Mouse (Mus musculus) limb, embryonic 15.5 days (tissue): ENCODE measurements around the gene Hist2h3b. TPM values are rescaled to one million over a fixed set of nuclear protein-coding genes. Genes with fewer than 3 reads are reported as not detected.
"Not testable (repeated sequence)": the region's sequence is repeated elsewhere in the genome, so short reads cannot be mapped to it uniquely, and the experiment has no call there.

Source experiments
- ATAC-seq: fragments of 200-750 bp; cut with Nextera tagmentation; 2 replicates; pipeline ENCODE4 v1.8.0; 2017; ENCODE audit warnings: low read depth, moderate TSS enrichment; ENCODE audit not compliant: insufficient number of reproducible peaks, low FRiP score, low TSS enrichment
- H3K27ac ChIP-seq: fragments of 300-500 bp; sonication (generic); 2 replicates; pipeline ENCODE4 v1.5.1; 2015; ENCODE audit warnings: moderate library complexity, mild to moderate bottlenecking, inconsistent platforms
- H3K27me3 ChIP-seq: fragments of 300-500 bp; sonication (generic); 2 replicates; pipeline ENCODE4 v1.6.1; 2015; ENCODE audit warnings: inconsistent platforms
- H3K36me3 ChIP-seq: fragments of 300-500 bp; sonication (generic); 2 replicates; pipeline ENCODE4 v1.6.1; 2015; ENCODE audit warnings: inconsistent platforms
- H3K4me1 ChIP-seq: fragments of 300-500 bp; sonication (generic); 2 replicates; pipeline ENCODE4 v1.6.1; 2015; ENCODE audit warnings: inconsistent platforms
- H3K4me2 ChIP-seq: fragments of 300-500 bp; sonication (generic); 2 replicates; pipeline ENCODE4 v1.6.1; 2015; ENCODE audit warnings: mild to moderate bottlenecking, inconsistent platforms
- H3K4me3 ChIP-seq: fragments of 300-500 bp; sonication (generic); 2 replicates; pipeline ENCODE4 v1.5.1; 2015; ENCODE audit warnings: mild to moderate bottlenecking, inconsistent platforms
- H3K9ac ChIP-seq: fragments of 300-500 bp; sonication (generic); 2 replicates; pipeline ENCODE4 v1.6.1; 2015; ENCODE audit warnings: inconsistent platforms
- H3K9me3 ChIP-seq: fragments of 300-500 bp; sonication (generic); 2 replicates; pipeline ENCODE4 v1.6.1; 2016; ENCODE audit warnings: inconsistent platforms
- WGBS: fragments of 180-500 bp; shearing (Covaris S2); methylation state at CpG from one replicate; pipeline ENCODE4 v1.1.7; 2015; 5-methylcytosine and 5-hydroxymethylcytosine counted together
- polyA plus RNA-seq: library from polyadenylated mRNA; unstranded; fragments of >200 nt; fragmentation: Nextera tagmentation; extraction: Ambion mirVana; gene quantifications from 2 replicates; pipeline ENCODE4 v1.2.1, GENCODE M21; 2015

Gene Hist2h3b
- polyA plus RNA-seq, 1 experiment from 2014 or later = 53.8 TPM

DNA sequence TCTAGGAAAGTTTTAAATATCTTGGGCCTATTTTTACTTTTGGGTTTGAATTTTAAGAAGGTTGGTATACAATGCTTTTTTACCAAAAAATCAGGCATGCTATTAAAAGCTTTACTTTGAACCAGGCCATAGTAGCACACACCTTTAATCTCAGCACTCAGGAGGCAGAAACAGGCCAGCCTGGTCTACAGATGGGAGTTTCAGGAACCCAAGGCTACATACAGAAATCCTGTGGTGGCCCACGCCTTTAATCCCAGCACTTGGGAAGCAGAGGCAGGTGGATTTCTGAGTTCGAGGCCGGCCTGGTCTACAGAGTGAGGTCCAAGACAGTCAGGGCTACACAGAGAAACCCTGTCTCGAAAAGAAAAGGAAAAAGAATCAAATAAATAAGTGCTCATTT, 913 bp upstream of the Hist2h3b start:
- H3K4me1 ChIP-seq = peaks cover 21% of the 10 kb centered on the region
- H3K9me3 ChIP-seq = no peaks in the 10 kb centered on the region
- H3K4me3 ChIP-seq = no peak overlapping the region
- WGBS = 83% methylated on average over 4 of the region's 4 CpGs
- H3K4me2 ChIP-seq = peak overlapping the region; percentile 47; the same call in 1 of the 2 replicates
- no peak overlapping the region for H3K9ac ChIP-seq
- H3K36me3 ChIP-seq = no peaks in the 10 kb centered on the region
- H3K27me3 ChIP-seq = no peaks in the 10 kb centered on the region
- ATAC-seq = no peak
- H3K27ac ChIP-seq = peak overlapping the region; percentile 92

- not testable (repeated sequence) for H3K9me3 ChIP-seq, H3K27me3 ChIP-seq, H3K36me3 ChIP-seq
- Histone ChIP-seq H3K9ac (0 out of 2 replicates have a peak overlapping the region, but pooled peaks have one; percentile 20), H3K4me1 (peaks cover 19% of the 10 kb centered on the region), H3K4me3 (peak overlapping the region; percentile 52), H3K4me2 (peak overlapping the region; percentile 60), H3K27ac (peak overlapping the region; percentile 96)
- WGBS = 0% methylated on average over 12 of the region's 44 CpGs
- peak; percentile 7; the same call in 1 of the 2 replicates for ATAC-seq
Measured at GRCm38 (mm10) chr3:96268776-96269378, 423 bp downstream of the Hist2h3b start.

GRCm38 (mm10) chr3:96269511-96270474, 1.3 kb downstream of the Hist2h3b start, which contains the start of gene Hist2h2bb:
TSS of gene Hist2h2bb (plus strand) at chr3:96269752.
- peak within 1 kb of the TSS; percentile 52 for H3K4me3 ChIP-seq
- peak within 1 kb of the TSS; percentile 96 for H3K27ac ChIP-seq
- peak; percentile 95 for ATAC-seq
- H3K27me3 ChIP-seq = no peaks in the 10 kb centered on the region
- peak within 1 kb of the TSS; percentile 80 for H3K4me2 ChIP-seq
- WGBS = under 1% methylated on average over 45 of the region's 45 CpGs
- H3K4me1 ChIP-seq = peaks cover 11% of the 10 kb centered on the region; the same call in 1 of the 2 replicates
- no peaks in the 10 kb centered on the region for H3K9me3 ChIP-seq
- H3K9ac ChIP-seq = peak within 1 kb of the TSS; percentile 44
- H3K36me3 ChIP-seq = no peaks in the 10 kb centered on the region

- WGBS = 88% methylated on average over 17 of the region's 17 CpGs
Measured at GRCm38 (mm10) chr3:96273591-96274465, 5.4 kb downstream of the Hist2h3b start.

DNA sequence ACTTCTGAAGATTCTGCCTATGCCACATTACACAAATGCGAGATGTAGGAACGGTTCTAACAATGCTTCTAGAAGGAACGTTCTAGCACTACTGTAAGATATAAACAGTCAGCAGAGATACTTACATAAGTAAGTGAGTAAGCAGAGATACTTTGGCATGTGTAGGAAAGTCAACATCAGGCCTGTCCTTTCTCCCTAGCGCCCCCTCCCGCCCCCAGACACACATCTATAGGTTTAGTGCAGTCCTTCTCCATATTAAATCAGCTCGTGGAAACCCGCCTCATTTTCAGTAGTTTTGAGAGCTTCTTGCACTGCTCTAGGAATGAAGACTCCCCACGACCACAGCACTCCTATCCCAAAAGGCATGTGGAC, 9.0 kb downstream of the Hist2h3b start:
- Histone ChIP-seq H3K9me3 (no peaks in the 10 kb centered on the region), H3K4me2 (peak overlapping the region; percentile 85), H3K4me1 (peaks cover 4% of the 10 kb centered on the region; the same call in 1 of the 2 replicates), H3K27ac (peak overlapping the region; percentile 83), H3K9ac (peak overlapping the region; percentile 53; the same call in 1 of the 2 replicates), H3K27me3 (peaks cover 4% of the 10 kb centered on the region; the same call in 1 of the 2 replicates), H3K4me3 (peak overlapping the region; percentile 56), H3K36me3 (no peaks in the 10 kb centered on the region)
- ATAC-seq = no peak; the same call in 1 of the 2 replicates
- WGBS = 15% methylated on average over 8 of the region's 8 CpGs

More at GRCm38 (mm10) chr3:96273591-96274465, 5.4 kb downstream of the Hist2h3b start:
- Histone ChIP-seq H3K9me3 (no peaks in the 10 kb centered on the region), H3K27ac (no peak overlapping the region), H3K36me3 (no peaks in the 10 kb centered on the region), H3K4me2 (no peak overlapping the region), H3K9ac (no peak overlapping the region), H3K4me1 (peaks cover 8% of the 10 kb centered on the region; the same call in 1 of the 2 replicates), H3K27me3 (no peaks in the 10 kb centered on the region), H3K4me3 (no peak overlapping the region)
- no peak for ATAC-seq

GRCm38 (mm10) chr3:96277800-96278624, 9.6 kb downstream of the Hist2h3b start:
- WGBS = under 1% methylated on average over 49 of the region's 49 CpGs
- Histone ChIP-seq H3K4me1 (peaks cover 4% of the 10 kb centered on the region; the same call in 1 of the 2 replicates), H3K9me3 (no peaks in the 10 kb centered on the region), H3K4me3 (peak overlapping the region; percentile 56), H3K9ac (peak overlapping the region; percentile 53), H3K27me3 (peaks cover 4% of the 10 kb centered on the region; the same call in 1 of the 2 replicates), H3K4me2 (peak overlapping the region; percentile 85), H3K36me3 (no peaks in the 10 kb centered on the region), H3K27ac (peak overlapping the region; percentile 92)
- peak; percentile 94 for ATAC-seq

GRCm38 (mm10) chr3:96280660-96281059, 12.2 kb downstream of the Hist2h3b start:
- Histone ChIP-seq H3K36me3 (no peaks in the 10 kb centered on the region), H3K27ac (no peak overlapping the region), H3K9ac (no peak overlapping the region), H3K4me2 (no peak overlapping the region), H3K4me3 (no peak overlapping the region), H3K9me3 (no peaks in the 10 kb centered on the region), H3K4me1 (peaks cover 4% of the 10 kb centered on the region; the same call in 1 of the 2 replicates), H3K27me3 (peaks cover 13% of the 10 kb centered on the region; the same call in 1 of the 2 replicates)
- no peak for ATAC-seq
- WGBS = 54% methylated on average over 6 of the region's 6 CpGs

DNA sequence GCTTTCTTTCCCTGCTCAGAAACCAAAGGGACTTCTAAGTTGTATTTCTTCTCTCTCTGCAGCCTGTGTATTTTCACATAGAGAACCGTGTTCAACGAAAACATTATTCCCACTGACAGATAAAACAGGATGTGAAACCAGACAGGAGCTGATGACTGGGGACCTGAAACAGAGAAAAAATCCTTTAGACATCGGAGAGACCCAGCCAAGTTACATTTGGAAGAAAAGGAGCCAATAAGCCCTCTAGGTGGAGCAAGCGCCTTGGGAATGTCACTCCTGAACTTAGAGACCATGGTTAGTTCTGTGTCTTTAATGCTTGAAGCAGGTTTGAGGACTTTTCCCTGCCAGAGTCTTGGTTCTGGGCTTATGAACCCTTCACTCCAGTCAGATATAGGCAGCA, 16.0 kb downstream of the Hist2h3b start:
- Histone ChIP-seq H3K27ac (no peak overlapping the region), H3K4me3 (no peak overlapping the region), H3K9me3 (no peaks in the 10 kb centered on the region), H3K27me3 (peaks cover 13% of the 10 kb centered on the region; the same call in 1 of the 2 replicates), H3K9ac (no peak overlapping the region), H3K4me1 (no peaks in the 10 kb centered on the region), H3K4me2 (0 out of 2 replicates have a peak overlapping the region, but pooled peaks have one; percentile 5), H3K36me3 (no peaks in the 10 kb centered on the region)
- 21% methylated on average over 4 of the region's 4 CpGs for WGBS
- no peak for ATAC-seq

- not testable (repeated sequence) for ATAC-seq, H3K4me3 ChIP-seq, H3K4me1 ChIP-seq, H3K27me3 ChIP-seq, H3K9me3 ChIP-seq, H3K4me2 ChIP-seq, H3K27ac ChIP-seq, H3K9ac ChIP-seq, H3K36me3 ChIP-seq
- WGBS = 90% methylated on average over 11 of the region's 11 CpGs
Measured at GRCm38 (mm10) chr3:96287334-96287733, 18.9 kb downstream of the Hist2h3b start.

DNA sequence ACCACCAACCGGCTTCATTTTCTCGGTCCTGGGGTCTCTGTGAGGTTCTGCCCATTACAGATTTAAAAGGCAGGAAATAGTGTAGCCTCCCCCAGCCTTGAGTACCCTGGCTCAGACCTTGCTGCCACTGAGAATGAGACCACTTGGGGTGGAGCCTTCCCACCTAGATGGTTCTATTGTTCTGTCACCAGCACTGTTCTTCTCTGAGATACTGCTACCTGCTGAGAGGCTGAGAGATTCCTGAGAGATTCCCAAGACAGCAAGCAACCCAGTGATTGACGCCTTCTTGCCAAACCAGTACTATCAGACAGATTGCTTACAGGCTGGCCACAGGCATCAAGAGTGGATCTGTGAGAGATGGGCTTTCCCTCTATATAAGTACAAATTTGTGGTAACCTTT, 20.7 kb downstream of the Hist2h3b start:
- Histone ChIP-seq H3K4me3 (no peak overlapping the region), H3K36me3 (no peaks in the 10 kb centered on the region), H3K9me3 (no peaks in the 10 kb centered on the region), H3K27me3 (0 out of 2 replicates have a peak, but pooled peaks cover 2% of the 10 kb centered on the region), H3K27ac (no peak overlapping the region), H3K9ac (no peak overlapping the region), H3K4me2 (no peak overlapping the region), H3K4me1 (no peaks in the 10 kb centered on the region)
- no peak for ATAC-seq
- 66% methylated on average over 3 of the region's 3 CpGs for WGBS
